Mouse (Mus musculus) cortical plate, adult 2 months (tissue): ENCODE measurements around the gene Zmynd8. TPM values are rescaled to one million over a fixed set of nuclear protein-coding genes. Genes with fewer than 3 reads are reported as not detected.
A peak's percentile ranks its signal among the peaks of the same experiment; 100 is the strongest.

ENCODE experiments used
- H3K27ac ChIP-seq: fragments of 200-500 bp; 2 replicates; pipeline ENCODE4 v1.5.1; 2012; ENCODE audit warnings: low read length, control low read depth, inconsistent platforms; ENCODE audit not compliant: insufficient read depth
- H3K4me1 ChIP-seq: fragments of 200-500 bp; 2 replicates; pipeline ENCODE4 v1.6.1; 2011; ENCODE audit warnings: low read length; ENCODE audit not compliant: control insufficient read depth, insufficient read depth
- H3K4me3 ChIP-seq: fragments of 200-500 bp; 2 replicates; pipeline ENCODE4 v1.5.1; 2011; ENCODE audit warnings: mild to moderate bottlenecking, low read length, control low read depth; ENCODE audit not compliant: insufficient read depth
- CTCF ChIP-seq: fragments of 200-500 bp; IDR thresholded peaks from 2 replicates; pipeline ENCODE4 v1.5.1; 2011; ENCODE audit warnings: mild to moderate bottlenecking, control low read depth, low read length; ENCODE audit not compliant: insufficient read depth; ENCODE audit errors: extremely low read depth
- POLR2A ChIP-seq: fragments of 200-500 bp; IDR thresholded peaks from 2 replicates; pipeline ENCODE4 v1.6.1; 2011; ENCODE audit warnings: mild to moderate bottlenecking, low read length, control low read depth; ENCODE audit not compliant: insufficient read depth; ENCODE audit errors: extremely low read depth
- polyA plus RNA-seq: library from polyadenylated mRNA; depleted of rRNA; stranded (reverse); fragments of >200 nt; gene quantifications from 2 replicates; pipeline ENCODE4 v1.2.3, GENCODE M21; 2012

Zmynd8 gene
- polyA plus RNA-seq, 1 experiment: 90.5 TPM

DNA sequence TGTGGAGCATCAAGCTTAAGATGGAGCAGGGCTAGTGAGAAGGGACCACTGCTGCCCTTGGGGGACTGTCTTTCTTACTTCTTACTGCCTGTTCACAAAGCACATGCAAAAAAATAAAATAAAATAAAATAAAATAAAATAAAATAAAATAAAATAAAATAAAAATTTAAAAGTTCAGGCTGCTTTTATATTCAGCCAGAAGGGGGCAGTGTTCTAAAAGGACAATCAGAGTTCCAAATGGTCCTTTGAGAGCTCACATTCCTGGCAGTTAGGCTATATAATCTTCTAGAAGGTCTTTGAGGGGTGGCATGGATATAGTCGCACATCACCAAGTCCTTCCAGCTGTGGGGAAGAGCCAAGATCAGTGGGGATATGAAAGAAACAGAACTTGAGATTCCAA, 112.3 kb downstream of the Zmynd8 start:
- no peak overlapping the region for H3K27ac ChIP-seq
- H3K4me3 ChIP-seq: no peak overlapping the region
- TF ChIP-seq CTCF (no peak), POLR2A (no peak)
- no peaks in the 10 kb centered on the region for H3K4me1 ChIP-seq

DNA sequence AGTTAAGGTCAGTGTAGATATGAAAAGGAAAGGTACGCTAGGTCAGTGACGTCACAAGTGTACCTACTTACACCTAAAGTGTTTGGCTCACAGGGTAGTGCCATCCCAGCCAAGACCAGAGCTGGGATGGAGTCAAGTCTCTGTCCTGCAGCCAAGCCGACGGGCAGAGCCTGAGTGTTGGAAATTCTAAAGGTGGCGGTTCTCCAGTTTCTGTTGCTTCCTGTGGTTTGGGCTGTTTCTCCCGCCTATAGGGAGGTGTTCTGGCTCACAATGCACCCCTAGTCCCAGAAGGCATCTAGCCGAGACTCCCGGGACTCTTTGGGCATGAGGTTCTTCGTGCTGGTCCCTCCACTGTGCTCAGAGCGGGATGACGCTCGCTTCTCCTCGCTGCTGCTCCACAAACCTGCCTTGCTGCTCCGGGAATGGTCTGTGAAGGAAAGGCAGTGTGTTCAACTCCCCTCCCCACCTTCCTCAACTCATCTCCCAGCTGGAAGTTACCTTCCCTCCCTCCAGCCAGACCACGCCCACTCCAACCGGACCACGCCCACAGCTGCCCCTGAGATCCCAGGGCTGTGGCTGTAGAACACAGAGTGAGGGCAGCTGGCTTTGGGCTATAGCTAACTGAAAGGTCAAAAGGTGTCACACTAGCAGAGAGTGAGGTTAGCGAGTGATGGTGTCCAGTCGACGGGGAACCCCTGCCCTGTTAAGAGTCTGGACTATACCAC, 113.3 kb downstream of the Zmynd8 start:
- Histone ChIP-seq H3K27ac (no peak overlapping the region), H3K4me1 (no peaks in the 10 kb centered on the region), H3K4me3 (no peak overlapping the region)
- no peak for TF ChIP-seq POLR2A
- no peak for TF ChIP-seq CTCF

DNA sequence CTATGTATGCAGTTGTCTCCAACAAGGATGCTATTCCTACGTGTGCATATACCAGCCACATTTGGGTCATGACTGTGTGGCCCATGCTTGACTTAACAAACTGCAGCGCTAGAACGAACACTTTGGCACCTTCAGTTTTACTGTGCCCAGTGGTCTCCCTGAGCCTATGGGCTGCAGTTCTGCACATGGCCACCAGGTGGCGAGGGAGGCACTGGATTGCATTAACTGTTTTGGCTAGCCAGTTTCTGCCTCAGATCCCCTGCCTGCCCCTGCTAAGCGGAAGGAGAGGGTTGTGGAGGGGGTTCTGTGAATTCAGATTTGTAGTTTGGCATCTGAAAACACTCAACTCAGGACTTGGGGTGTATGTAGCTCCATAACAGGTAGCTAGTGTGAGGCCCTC, 116.5 kb downstream of the Zmynd8 start:
- Histone ChIP-seq H3K4me3 (no peak overlapping the region), H3K4me1 (no peaks in the 10 kb centered on the region; the same call in 1 of the 2 replicates), H3K27ac (no peak overlapping the region)
- TF ChIP-seq CTCF: peak; percentile 99
- TF ChIP-seq POLR2A: no peak

DNA sequence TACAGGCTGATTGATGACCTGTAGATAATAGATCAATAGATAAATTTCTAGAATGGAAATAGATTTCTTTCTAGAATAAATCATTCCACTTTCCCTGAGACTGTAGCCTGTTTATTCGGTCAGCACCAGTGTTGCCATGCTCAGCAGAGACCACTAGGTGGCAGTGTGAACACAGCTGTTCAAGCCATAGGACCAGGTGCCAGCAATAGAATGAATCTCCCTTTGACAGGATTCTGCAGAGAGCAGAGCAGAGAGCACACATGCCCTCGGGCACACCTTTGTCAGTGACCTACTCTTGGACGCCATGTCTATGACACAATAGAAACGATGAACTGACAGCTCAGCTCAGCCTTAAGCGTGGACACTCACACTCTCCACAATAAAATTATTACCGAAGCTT, 119.9 kb downstream of the Zmynd8 start:
- TF ChIP-seq CTCF (peak; percentile 98), POLR2A (no peak)
- no peak overlapping the region for H3K4me3 ChIP-seq
- no peaks in the 10 kb centered on the region; the same call in 1 of the 2 replicates for H3K4me1 ChIP-seq
- no peak overlapping the region for H3K27ac ChIP-seq

DNA sequence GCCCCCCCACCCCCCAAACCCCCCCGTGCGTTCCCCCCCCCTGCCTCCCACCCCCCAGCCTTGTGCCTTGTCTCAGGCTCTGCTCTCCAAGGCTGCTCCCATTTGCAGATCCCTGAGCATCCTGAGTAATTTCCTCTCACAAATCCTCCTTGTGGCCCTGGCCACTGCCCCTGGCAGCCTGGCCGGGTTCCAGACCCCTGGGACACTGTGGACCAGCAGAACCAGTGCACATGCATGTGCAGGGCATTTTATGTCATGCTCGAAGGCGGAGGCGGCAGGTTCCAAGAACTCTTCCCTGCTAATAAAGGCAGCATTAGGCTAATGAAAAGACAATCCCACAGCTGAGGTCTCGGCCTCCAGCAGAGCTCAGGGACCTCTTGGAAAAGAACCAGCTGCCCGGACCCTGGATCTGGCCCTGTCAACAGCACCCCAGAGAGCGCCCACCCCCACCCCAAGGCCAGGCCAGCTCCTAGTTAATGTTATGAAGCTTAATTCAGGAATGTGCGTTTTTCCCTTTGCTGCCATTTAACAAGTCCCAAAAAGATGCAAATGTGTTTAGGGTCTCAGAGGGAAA, 129.4 kb downstream of the Zmynd8 start:
- Histone ChIP-seq H3K4me1 (no peaks in the 10 kb centered on the region), H3K27ac (no peak overlapping the region), H3K4me3 (no peak overlapping the region)
- TF ChIP-seq POLR2A: no peak
- TF ChIP-seq CTCF: no peak

DNA sequence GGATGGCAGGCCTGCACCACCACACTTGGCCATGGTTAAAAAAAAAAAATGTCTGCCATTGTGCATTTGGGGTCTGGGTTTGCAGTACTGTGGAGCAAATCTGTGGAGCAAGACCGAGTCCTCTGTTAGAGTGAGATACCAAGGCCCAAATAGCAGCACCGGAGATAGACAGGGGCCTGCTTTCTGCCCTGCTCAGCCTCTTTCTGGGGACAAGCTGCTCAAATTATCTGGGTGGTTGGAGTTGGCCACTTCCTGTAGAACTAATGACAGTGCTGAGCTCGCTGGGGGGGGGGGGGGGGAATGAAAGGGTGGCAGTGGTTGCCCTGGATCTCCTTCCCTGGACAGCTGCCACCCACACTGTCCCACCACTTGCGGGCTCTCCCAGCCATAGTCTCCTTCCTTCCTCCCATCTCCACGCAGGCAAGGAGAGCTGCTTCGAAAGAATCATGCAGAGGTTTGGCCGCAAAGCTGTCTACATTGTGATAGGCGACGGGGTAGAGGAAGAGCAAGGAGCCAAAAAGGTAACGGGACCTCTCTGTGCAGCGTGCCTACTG, 129.9 kb downstream of the Zmynd8 start:
- no peak overlapping the region for H3K27ac ChIP-seq
- TF ChIP-seq POLR2A (no peak), CTCF (no peak)
- no peak overlapping the region for H3K4me3 ChIP-seq
- no peaks in the 10 kb centered on the region for H3K4me1 ChIP-seq

DNA sequence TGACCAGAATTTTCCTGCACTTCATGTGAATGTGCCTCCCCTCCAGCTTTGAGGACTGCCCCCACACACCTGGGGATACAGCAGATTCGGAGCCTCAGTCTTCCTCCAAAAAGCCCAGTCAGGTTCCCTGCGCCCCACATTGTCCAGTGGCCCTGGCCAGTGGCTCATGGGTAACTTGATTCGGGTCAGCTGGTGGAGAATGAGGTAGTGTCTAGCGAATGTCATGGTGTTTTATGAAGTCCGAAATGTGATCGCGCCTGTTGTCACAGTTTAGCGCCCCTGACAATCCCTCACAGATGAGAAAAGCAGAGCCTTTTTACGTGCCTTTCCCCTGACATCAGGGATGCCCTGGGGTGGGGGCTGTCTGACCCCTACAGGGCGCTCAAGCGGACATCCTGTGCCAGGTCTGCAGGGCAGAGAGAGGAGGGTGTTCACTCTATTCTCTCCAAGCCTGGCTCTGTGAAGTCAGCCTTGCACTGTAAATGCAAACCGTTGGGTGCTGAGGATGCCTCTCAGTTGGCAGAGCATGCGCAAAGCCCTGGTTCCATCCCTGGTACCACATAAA, 139.3 kb downstream of the Zmynd8 start:
- no peak for TF ChIP-seq POLR2A
- H3K27ac ChIP-seq: no peak overlapping the region

DNA sequence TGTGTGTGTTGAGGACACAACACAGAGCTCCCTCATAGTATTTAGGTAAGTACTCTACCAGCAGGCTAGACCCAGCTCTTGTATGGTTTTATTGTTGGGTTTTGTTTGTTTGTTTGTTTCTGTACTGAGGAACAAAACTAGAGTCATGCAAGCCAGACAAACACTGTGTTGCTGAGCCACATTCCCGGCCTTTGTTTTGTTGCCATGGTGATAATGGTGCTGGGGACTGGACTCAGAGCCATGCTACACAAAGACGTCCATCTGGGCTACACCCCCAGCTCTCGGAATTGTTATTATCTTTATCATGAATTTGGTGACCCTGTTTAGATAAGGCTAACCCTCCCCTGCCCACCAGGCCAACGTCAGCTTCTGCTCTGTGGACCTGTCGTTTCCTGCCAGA, 140.3 kb downstream of the Zmynd8 start:
- Histone ChIP-seq H3K27ac (no peak overlapping the region), H3K4me3 (no peak overlapping the region), H3K4me1 (no peaks in the 10 kb centered on the region)
- no peak for TF ChIP-seq CTCF
- no peak for TF ChIP-seq POLR2A

More for the DNA sequence above, 139.3 kb downstream of the Zmynd8 start:
- no peaks in the 10 kb centered on the region for H3K4me1 ChIP-seq
- no peak overlapping the region for H3K4me3 ChIP-seq

DNA sequence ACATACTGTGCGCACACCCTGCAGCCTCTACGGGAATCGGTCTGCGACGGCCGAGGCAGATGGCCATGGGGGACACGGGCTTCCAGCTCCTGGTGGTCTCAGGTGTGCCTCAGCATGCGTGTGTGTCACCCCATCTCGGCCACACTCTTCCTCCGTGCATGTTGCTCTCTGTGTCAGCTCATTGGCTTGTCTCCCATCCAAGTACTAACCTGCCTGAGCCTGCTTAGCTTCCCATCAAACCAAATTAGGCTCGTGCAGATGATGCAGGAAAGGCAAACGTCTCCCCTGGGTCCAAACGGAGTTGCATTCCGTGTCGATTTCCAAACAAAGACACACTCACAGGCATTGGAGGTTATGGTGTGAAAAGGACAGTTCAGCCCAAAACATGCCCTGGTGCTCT, 141.0 kb downstream of the Zmynd8 start:
- TF ChIP-seq CTCF (no peak), POLR2A (no peak)
- Histone ChIP-seq H3K4me1 (no peaks in the 10 kb centered on the region), H3K4me3 (no peak overlapping the region), H3K27ac (no peak overlapping the region)

DNA sequence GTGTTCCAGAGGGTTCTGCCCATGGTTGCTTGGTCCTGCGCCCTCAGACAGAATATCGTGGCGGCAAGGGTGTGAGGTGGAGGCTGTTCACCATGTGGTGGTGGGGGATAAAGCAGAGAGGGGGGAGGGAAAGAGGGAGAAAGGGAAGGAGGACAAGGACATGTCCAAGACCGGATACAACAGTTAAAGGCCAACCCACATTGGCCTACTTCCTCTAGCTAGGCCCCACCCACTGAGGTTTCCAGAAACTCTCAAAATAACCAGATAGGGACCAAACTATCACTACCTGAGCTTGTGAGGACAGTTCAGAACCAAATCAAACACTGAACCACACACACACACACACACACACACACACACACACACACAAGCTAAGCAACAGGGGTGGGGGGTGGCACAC, 146.1 kb downstream of the Zmynd8 start:
- no peak for TF ChIP-seq CTCF
- no peak for TF ChIP-seq POLR2A
- Histone ChIP-seq H3K27ac (no peak overlapping the region), H3K4me3 (no peak overlapping the region), H3K4me1 (no peaks in the 10 kb centered on the region)
